Mouse (Mus musculus) thymus, postnatal 25 days (tissue): ENCODE data around the gene Styxl1.

Source experiments
- DNase-seq: peaks from one replicate; pipeline ENCODE4 v3.0.0; 2022

Styxl1 gene

DNA sequence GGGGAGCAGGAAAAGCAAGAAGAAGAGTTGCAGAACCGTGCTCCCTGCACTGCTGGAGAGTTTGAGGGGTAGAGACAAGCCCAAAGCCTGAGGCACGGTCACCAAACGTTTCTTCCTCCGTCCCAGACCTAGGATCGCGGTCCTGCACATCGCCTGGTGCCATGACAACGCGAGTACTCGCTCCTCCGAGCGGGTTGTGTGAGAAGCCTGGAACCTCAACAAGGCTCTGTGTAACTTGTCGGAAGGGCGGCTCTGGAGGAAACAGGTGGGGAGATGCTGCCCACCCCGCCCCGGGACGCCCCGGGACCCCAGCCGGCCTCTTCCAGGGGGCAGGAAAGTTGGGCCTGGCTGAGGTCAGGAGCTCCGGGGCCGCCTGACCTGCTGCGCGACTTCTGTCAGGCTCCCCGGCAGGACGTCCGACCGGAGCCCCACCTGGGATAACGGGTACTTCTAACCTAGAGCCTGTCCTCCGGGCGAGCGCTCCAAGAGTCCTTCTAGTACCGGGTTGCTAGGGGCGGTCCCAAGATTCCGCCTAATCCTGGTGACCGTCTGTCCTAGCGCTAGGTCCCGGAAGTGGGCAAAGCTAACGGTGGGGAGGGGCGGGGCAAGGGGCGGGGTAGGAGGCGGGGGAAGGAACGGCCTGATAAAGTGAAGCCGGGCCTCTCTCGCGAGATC lies at the start of gene Styxl1:
TSS of gene Styxl1 (minus strand) at position 590 of the 675 bp plus-strand sequence.
- no peak for DNase-seq

DNA sequence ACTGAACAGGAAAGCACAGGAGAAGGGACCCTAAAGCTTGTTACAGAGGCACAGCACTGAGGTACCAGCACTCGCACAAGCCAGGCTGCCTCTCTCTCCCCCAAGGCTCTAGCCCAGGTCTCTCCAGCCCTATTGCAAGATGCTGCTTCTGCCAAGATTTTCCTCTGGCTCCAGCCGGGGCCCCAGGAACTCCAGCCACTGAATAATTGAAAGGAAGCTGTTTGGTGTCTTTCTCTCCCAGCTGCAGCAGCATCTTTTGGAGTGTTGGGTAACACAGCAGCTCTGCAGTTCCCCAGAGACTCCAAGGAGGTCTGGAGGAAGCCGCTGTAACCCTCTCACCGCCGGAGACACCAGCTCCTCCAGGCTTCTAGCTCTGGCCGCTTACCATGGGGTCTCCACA lies 48.0 kb upstream of the Styxl1 start:
- DNase-seq = no peak

DNA sequence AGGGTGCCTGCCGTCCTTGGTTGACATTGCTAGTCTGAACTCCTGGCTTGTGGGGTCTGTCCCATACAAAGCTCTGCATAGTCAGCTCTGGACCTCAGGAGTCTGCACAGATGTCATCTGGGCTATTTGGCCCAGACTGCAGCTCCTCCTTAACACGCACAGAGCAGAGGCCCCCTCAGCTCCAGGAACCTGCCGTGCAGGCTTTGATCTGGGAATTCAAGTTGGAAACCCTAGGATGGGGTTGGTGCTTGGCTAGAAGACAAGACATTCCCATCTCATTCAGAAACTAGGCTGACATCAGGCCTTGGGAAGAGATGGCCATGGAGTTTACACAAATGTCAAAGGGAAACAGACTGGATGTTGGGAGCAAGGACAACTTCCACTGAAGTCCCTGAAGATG lies 46.3 kb upstream of the Styxl1 start:
- no peak for DNase-seq

DNA sequence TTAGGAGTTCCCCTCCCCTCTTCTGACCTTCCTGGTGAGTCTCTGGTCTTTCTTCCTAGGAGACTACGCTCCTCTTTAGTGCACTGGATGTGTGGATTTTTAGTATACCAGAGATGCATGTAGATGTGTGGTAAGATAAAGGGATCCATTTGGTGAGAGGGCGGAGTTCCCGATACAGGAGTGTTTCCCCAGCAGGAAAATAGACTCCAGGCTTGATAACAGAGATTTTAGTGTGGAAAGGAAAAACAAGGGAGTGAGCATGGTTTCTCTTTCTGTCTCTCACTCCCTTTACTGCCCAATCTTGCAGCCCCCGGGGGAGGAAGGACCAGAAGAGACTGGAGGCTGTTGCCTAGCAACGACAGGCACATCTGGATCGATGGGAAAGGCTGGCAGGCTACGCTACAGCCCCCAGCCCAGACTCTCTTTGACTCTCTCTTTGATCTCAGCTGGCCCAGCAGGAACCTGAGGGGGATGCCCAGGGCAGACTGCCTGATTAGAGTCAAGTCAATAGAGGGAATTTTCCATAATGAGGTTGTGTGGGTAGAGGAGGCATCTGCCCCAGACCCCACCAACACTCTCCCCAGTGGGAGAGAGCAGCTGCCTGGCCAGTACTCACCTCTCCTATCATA lies 44.2 kb upstream of the Styxl1 start:
- no peak for DNase-seq

DNA sequence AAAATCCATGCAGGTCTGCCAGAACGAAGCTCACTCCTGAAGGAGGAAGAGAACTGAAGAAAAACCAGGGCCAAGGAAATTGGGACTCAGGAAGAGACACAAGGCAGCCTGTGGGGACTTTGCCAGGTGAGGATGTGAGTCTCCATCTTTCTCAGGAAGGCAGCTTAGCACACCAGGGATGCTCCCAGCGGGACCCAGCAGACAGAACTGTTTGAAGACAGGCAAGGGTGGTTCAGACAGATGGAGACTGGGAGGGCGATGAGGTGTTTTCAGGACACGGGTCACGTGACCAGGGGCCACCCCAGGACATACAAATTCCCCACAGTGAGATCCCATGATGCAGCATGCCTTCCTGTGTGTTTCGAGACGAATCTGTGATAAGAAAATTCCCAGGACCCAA lies 40.3 kb upstream of the Styxl1 start:
- no peak for DNase-seq

DNA sequence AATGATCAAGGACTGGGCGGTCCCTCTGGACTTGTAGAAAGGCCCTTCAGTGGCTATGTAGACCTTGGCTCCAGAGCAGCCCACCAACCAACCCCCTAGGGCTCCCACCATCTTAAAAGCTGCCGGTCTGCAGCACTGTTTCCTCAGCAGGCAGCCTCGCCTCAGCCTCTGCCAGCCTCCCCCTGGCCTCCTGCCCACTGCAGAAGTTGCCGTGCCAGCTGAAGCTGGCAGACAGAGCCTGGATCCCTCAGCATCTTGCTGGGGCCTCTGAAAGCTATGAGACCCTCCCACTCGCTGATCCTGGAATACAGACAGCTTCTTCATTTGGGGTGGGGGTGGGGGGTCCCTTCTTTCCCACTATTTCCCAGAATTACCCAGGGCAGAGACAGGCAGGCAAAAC lies 34.8 kb upstream of the Styxl1 start:
- DNase-seq = no peak

DNA sequence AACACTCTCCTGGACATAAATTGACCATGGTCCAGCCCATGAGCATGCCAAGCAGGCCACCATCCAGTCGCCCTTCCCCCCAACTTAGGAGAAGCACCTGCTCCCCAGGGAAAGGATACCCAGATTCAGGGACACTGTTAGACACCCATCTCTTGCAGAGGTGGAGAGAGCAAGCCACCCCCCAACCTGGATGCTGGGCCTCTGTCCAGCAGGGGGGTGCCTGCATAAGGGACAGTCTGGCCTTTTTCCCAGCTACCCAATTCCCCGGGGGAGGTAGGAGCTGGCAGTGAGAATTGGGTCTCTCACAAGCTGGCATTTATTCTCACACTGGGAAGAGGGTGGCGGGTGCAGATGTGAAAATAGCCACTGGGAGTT lies 29.1 kb upstream of the Styxl1 start:
- no peak for DNase-seq

DNA sequence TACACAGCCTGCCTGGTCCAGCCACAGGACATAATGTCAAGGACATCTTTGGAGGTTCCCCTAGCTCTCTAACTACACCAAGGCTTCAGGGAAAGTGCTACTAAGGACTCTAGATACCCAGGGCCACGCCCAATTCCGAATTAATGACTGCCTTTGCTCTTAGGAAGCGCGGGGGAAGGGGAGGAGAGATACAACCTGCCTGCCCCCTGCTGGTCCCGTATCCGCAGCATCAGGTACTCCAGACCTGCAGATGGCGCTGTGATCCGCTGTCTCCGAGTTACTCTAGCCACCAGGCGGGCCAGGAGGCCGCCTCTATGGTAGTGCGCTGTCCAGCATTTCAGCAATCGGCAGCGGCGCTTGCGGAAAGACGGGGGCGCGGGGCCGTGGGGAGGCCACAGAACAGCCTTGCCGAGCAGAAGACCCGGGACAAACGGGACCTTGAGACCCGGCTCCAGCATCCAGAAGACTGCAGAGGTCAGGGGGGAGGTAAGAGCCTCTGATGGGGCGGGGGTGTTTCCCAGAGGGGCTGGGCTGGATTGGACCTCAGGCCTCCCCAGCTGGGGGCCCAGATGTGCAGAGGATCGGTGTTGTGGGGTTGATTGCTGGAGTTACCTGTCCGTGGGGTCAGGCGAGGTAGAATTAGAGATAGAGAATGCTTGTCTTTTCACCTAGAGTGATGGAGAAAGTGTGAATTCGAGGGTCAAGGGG lies 28.5 kb upstream of the Styxl1 start, which contains the start of gene Srrm3:
TSS of gene Srrm3 (plus strand) at position 336 of the 708 bp plus-strand sequence.
- DNase-seq = peak; percentile 93

DNA sequence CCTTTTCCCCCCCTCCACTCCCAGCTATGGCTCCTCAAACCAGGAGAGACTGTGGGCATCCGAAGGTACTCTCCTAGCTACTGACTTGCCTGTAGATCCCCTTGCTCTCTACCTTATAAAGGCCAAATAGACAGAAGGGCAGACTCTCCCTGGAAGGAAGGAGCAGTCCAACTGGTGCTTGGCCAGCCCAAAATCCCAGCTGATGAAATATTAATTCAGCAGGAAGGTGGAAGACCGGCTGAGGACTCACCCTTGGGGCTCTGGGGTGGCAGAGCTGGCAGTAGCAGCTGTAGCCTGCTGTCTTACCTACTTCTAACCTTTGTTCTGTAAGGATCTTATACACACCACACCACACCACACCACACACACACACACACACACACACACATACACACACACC lies 26.6 kb upstream of the Styxl1 start:
- DNase-seq = no peak

DNA sequence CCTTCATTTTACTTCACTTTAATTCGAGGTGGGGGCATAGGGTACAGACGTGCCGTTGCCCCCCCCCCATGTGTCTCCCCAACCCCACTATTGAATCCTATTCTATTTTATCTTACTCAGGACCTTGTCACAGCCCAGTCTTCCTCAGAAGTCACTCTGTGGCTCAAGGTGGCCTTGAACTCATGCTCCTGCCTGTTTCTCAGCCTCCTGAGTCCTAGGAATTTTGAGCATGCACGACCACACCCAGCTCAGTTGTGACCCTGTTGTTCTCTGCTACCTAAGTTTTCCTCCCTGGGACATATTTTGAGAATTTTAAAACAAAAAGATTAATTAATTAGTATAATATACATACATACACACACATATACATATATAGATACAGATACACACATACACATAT lies 25.5 kb upstream of the Styxl1 start:
- no peak for DNase-seq

DNA sequence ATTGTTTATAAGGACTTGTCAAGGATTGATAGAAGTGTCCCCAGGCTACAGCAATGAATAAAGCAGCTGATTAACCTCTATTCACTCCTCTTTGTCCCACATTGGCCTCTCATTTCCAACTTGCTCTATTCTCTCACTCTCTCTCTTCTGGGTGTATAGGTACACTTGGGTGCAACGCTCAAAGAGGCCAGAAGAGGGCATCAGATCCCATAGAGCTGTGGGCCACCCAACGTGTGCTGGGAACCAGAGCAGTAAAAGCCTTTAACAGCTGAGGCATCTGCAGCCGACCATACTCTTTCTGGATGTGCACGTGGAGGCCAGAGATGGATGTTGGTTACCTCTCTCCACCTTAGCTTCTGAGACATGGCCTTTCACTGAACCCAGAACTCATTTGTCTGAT lies 24.9 kb upstream of the Styxl1 start:
- no peak for DNase-seq

DNA sequence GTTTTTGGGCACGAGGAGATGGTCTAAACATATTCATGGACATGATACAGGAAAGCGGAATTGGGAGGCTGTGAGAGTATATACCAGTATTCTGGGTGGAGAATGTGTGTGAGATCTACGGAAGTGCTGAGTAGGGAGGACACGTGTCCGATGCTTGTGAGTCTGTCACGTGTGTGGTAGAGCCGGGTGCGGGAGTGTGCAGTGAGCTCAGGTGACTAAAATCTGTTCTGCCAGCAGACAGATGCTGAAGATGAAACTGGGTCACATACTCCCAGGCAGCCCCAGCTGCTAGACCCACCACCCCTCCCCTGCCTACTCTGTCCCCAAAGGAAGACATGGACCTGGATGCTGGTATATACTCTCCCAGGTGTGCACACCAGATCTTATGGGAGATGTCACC lies 24.5 kb upstream of the Styxl1 start:
- DNase-seq = no peak

DNA sequence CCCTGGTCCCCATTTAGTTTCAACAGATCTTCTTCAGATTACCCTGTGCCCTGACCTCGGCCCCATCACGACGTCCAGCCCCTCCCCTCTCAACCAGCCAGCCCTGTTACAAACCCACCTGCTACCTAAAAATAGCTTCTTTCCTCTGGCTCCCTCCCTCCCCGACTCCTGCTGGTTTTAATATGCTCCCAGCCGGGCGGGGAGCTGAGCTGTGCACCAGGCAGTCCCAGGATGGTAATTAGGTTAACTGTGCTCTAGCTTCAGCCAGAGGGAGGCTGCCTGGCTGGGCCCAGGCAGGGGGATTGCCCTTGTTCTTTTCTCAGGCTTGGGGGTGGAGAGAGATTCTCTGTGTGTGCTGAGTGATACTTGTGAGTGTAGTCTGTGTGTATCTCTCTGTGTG lies 22.7 kb upstream of the Styxl1 start:
- DNase-seq = no peak

DNA sequence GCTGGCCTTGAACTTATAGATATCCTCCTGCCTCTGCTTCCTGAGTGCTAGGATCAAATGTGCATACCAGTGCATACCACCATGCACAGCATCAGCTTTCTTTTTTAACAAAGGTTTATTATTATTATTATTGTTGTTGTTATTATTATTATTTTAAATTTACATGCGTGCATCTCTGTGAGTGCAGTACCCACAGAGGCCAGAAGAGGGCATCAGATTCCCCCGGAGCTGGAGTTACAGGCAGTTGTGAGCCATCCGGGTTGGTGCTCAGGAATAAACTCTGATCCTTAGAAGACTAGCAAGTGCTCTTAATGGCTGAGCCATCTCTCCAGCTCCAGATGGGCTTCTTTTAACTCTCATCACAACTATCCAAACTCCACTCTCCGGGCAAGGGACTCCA lies 21.6 kb upstream of the Styxl1 start:
- DNase-seq = no peak

DNA sequence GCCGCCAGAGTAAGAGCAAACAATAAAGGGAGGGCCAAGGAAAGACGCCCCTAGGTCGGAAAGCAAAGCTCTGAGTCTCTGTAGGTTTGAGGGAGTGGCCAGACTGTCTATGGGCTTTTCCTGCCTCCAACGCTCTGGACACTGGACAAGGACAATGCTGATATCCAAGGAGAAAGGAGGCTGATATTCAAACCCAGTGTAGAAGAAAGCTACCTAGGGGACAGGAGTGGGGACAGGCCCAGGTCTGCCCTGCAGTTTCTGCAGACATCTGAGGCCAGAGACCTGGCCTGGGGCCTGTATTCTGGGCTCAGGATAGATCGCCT lies 16.6 kb upstream of the Styxl1 start:
- no peak for DNase-seq

DNA sequence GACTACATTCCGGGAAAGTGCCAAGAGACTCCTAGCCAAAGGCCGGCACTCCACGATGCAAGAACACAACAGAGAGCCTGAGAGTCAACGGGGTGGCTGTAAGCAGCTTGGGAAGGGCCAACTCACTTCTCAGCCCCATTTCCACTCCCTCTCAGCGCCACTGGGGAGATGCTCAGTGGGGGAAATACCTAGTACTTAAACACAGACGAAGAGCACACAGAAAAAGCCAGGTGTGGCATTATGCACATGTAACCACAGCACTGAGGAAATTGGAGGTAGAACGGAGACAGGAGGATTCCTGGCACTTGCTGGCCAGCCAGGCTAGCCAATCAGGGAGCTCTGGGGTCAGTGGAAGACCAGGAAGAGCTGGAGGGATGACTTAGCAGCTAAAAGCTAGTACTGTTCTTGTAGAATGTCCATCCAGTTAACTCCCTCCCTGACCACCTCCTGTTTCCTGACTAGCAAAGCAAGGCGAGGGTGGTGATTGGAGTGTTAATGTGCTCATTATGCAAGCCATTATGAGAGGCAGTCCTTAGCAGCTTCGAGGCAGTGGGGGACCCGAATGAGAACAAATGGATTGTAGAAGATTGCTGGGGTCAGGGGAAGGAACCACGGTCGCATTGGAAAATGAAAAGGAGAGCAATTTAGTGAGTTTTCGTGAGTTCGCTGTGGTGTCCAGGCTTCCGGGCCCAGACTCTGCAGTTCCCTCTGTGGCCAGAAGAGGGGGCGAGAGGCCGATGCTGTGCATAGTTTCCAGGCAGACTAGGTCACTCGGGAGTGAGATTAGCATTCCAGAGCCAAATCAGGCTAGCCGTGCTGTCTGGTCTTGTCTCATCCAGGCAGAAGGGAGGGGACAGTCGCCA lies 16.0 kb upstream of the Styxl1 start:
- peak; percentile 83 for DNase-seq

DNA sequence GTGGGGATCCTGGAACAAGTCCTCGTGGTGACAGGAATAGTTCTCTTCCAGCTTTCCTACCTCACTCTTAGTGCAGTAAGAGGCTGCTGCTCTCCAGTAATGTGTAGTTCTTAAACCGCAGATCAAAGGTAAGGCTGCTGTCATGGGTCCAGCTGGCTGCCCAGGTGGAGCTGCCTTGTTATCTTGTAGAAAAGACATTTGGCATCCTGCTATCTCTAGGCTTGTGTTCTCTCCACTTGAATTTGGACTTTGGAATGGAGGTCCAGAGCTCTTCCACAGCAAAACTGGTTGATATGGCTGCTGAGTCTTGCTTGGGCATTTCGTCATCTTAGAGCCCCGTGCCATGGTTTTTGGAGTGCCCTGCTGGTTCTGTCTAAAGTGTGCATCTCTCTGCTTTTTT lies 4.7 kb upstream of the Styxl1 start:
- no peak for DNase-seq

DNA sequence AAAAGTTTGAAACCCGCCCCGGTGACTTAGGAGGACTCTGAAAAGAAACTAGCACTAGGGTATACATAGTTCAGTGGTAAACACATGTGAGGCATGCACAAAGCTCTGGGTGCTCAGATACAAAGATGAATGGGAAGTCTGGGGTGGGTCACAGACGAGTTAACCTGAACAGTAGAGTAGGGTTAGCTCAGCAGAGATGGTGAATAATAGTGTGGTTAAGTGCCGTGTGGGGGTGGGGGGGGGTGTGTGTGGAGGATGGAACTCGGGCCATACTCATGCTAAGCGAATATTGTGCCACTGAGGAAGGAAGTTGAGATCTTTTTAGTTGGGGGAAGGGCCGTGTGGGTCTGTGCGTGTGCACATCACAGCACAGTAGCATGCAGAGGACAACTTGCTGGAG lies 2.1 kb upstream of the Styxl1 start:
- DNase-seq = no peak

DNA sequence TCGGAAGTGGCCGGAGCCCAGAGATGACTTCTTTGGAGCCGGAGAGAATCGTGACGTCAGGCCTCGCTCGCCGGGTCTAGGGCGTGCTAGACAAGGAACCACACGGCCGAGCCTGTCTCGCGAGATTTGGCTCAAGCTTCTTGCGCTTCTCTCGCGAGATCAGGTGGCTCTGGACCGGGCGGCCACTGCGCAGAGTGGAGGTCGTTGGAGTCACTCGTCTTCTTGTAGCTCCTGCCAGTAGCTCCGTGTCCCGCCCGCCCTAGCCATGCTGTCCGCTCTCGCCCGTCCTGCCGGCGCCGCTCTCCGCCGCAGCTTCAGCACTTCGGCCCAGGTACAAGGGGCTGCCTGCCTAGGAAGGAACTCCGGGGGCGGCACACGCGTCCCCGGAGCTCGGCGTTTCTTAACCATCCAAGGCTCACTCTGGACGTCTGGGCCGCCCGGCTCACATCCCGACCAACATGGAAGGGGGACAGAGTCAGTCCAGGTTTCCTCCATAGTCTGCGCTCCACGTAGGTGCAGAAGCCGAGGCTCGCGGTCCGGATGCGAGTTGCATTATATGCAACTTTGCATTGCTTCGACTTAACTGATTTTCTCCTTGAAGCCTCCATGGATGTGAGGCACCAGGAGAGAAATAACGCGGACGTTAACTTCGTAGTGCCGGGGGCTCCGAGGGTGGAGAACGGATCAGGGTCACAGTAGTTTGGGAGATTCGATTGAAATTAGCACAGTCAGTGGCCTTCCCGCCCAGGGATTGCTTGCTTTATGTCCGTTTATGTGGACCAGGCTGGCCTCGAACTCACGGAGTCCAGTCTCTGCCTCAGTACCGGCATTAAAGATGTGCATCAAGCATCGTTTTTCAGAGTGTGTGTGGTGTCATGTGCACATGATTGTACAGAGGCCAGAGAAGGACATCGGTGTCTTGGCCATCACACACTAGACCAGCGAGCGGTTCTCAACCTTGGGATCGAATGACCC lies 573 bp upstream of the Styxl1 start, which contains the start of gene Mdh2:
TSS of gene Mdh2 (plus strand) at position 10 of the 975 bp plus-strand sequence.
- peak; percentile 99 for DNase-seq

DNA sequence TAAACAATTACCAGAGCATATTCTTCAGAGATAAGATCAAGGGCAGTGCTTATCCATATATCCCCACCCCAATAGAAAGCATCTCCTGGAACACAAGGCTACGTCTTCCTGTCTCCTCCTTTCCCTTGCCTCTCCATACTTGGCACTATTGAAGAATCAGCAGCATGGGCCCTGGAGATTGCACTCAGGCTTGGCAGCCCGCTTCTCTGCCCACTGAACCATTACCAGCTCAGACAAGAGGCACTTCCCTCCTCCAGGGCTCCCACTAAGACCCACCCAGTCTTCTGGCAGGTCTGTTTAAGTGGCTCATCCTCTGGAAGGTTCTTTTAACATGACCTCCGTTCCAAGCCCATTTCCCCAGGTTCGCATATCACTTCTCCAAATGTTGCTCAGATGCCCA lies 1.6 kb downstream of the Styxl1 start:
- no peak for DNase-seq

DNA sequence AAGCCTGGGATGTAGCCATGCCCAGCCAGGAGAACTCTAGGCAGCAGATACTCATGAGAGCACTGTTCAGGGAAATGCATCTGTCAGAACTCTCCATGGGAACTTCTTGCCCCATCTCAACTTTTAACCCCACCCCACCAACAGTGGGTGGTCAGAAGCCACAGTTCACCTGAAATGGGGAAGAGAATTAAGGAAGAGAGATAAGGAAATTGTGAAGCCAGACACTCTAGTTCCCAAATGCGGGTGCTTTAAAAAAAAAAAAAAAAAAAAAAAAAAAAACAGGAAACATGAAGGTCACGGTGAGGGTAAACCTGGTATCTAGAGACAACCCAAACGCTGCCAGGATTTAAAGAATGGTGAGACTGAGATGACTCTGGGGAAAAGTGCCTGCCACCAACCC lies 5.7 kb downstream of the Styxl1 start:
- no peak for DNase-seq

DNA sequence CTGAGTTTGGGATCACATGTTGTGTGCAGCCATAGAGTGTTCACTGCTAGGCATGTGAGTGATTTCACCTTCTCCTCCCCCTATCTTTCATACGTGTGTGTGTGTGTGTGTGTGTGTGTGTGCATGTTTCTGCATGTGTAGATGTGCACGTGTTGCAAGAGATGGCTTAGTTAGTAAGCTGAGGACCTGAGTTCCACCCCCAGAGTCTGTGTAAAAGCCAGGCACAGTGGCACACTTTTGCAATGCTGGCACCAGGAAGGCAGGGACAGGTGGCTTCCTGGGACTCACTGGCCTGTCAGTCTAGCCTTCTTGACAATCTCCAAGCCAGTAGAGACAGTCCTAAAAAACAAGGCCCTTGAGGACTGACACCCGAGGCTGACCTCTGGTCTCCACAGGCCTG lies 13.2 kb downstream of the Styxl1 start:
- no peak for DNase-seq
